Mouse (Mus musculus) midbrain, embryonic 12.5 days (tissue): Measurements from ENCODE around the gene Edar. TPM values are rescaled to one million over a fixed set of nuclear protein-coding genes. Genes with fewer than 3 reads are reported as not detected.
A peak's percentile ranks its signal among the peaks of the same experiment; 100 is the strongest.
"Not testable (repeated sequence)": the region's sequence is repeated elsewhere in the genome, so short reads cannot be mapped to it uniquely, and the experiment has no call there.

ENCODE experiments used
- ATAC-seq: fragments of 200-750 bp; cut with Nextera tagmentation; 2 replicates; pipeline ENCODE4 v1.8.0; 2017; ENCODE audit warnings: low read depth, moderate TSS enrichment, moderate library complexity; ENCODE audit not compliant: low FRiP score
- H3K27ac ChIP-seq: fragments of 300-500 bp; sonication (generic); replicated peaks from 2 replicates; pipeline ENCODE4 v1.5.1; 2016; ENCODE audit warnings: mild to moderate bottlenecking
- H3K27me3 ChIP-seq: fragments of 300-500 bp; sonication (generic); 2 replicates; pipeline ENCODE4 v1.6.1; 2016; ENCODE audit warnings: mild to moderate bottlenecking
- H3K36me3 ChIP-seq: fragments of 300-500 bp; sonication (generic); 2 replicates; pipeline ENCODE4 v1.6.1; 2016
- H3K4me1 ChIP-seq: fragments of 300-500 bp; sonication (generic); 2 replicates; pipeline ENCODE4 v1.6.1; 2016
- H3K4me2 ChIP-seq: fragments of 300-500 bp; sonication (generic); replicated peaks from 2 replicates; pipeline ENCODE4 v1.6.1; 2016; ENCODE audit warnings: mild to moderate bottlenecking, moderate library complexity
- H3K4me3 ChIP-seq: fragments of 300-500 bp; sonication (generic); 2 replicates; pipeline ENCODE4 v1.5.1; 2016; ENCODE audit warnings: mild to moderate bottlenecking
- H3K9ac ChIP-seq: fragments of 300-500 bp; sonication (generic); replicated peaks from 2 replicates; pipeline ENCODE4 v1.6.1; 2016; ENCODE audit warnings: mild to moderate bottlenecking, moderate library complexity
- H3K9me3 ChIP-seq: fragments of 300-500 bp; sonication (generic); 2 replicates; pipeline ENCODE4 v1.6.1; 2016; ENCODE audit warnings: mild to moderate bottlenecking
- WGBS: fragments of 180-500 bp; shearing (Covaris S2); methylation state at CpG from one replicate; pipeline ENCODE4 v1.1.7; 2016; 5-methylcytosine and 5-hydroxymethylcytosine counted together
- polyA plus RNA-seq: library from polyadenylated mRNA; unstranded; fragments of >200 nt; fragmentation: Nextera tagmentation; extraction: Ambion mirVana; gene quantifications from 2 replicates; pipeline ENCODE4 v1.2.1, GENCODE M21; 2016

The Edar gene
- polyA plus RNA-seq: 0.33 and 0.34 TPM in 2 replicates

- H3K27ac ChIP-seq: no peak within 1 kb of the TSS
- ATAC-seq: peak; percentile 73
- no peaks in the 10 kb centered on the region for H3K36me3 ChIP-seq
- no peak within 1 kb of the TSS for H3K9ac ChIP-seq
- H3K4me1 ChIP-seq: peaks cover 23% of the 10 kb centered on the region
- peaks cover 15% of the 10 kb centered on the region; the same call in 1 of the 2 replicates for H3K27me3 ChIP-seq
- 4% methylated on average over 20 of the region's 20 CpGs for WGBS
- peak within 1 kb of the TSS; percentile 51 for H3K4me2 ChIP-seq
- H3K9me3 ChIP-seq: no peaks in the 10 kb centered on the region
- peak within 1 kb of the TSS; percentile 28 for H3K4me3 ChIP-seq
Measured at GRCm38 (mm10) chr10:58675533-58675932, at the start of gene Edar. Edar (minus strand) TSS chr10:58675654.

GRCm38 (mm10) chr10:58718110-58718509, 42.7 kb upstream of the Edar start, which contains the start of gene Gm17542:
Gm17542 (minus strand) TSS chr10:58718210.
- not testable (repeated sequence) for H3K27ac ChIP-seq, H3K4me3 ChIP-seq, H3K36me3 ChIP-seq, H3K4me2 ChIP-seq, H3K4me1 ChIP-seq, H3K9me3 ChIP-seq, H3K9ac ChIP-seq, H3K27me3 ChIP-seq, ATAC-seq

- ATAC-seq: no peak
- no peak overlapping the region for H3K9ac ChIP-seq
- no peak overlapping the region for H3K4me2 ChIP-seq
- H3K4me1 ChIP-seq: no peaks in the 10 kb centered on the region; the same call in 1 of the 2 replicates
- 66% methylated on average over 3 of the region's 3 CpGs for WGBS
- no peak overlapping the region for H3K27ac ChIP-seq
- H3K4me3 ChIP-seq: no peak overlapping the region
- H3K36me3 ChIP-seq: no peaks in the 10 kb centered on the region
- no peaks in the 10 kb centered on the region for H3K27me3 ChIP-seq
- H3K9me3 ChIP-seq: no peaks in the 10 kb centered on the region
Measured at GRCm38 (mm10) chr10:58714789-58715148, 39.3 kb upstream of the Edar start.

DNA sequence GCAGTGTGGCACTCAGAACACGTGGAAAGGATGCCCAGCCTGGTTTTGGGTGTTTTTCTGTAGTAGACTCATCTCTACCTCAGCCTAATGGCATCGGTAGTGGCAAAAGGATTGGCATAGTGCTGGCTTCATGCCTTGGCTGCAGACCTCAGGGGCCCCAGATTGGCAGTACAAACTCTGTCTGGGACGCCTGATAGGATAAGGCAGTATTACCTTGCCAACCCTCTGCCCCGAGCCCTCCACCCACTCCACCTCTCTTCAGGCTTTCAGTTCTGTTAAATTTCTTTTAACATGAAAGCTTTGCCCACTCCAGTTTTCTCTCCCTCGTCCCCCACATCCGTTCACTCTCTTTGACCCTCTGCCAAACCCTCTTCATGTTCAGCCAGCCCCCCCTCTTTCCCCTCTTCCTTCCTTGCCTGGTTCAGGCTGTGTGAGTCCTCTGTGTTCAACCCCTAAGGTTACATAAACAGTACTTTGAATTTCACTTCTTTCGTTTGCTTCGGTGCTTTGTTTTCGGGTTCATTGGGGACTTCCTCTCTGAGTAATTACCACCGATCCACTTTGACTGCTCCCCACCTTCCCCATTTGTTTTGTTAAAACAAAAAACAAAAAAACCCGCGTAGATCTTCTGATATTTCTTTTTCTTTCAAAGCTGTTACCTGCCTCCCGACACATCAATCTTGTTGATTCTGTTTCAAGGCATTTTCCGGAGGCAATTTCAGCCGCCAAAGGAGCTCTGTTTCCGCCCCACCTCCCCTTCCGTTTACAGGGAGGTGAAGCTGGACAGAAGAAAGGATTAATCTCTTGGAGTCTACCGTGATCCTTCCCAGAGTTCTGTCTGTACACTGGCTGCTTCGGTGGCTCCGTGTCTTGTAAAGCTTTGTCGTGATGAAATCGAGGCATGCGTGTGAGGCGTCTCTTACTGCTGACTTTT, 38.7 kb upstream of the Edar start:
- Histone ChIP-seq H3K27me3 (no peaks in the 10 kb centered on the region), H3K27ac (no peak overlapping the region), H3K4me2 (peak overlapping the region; percentile 14; the same call in 1 of the 2 replicates), H3K9ac (no peak overlapping the region), H3K9me3 (no peaks in the 10 kb centered on the region), H3K4me1 (no peaks in the 10 kb centered on the region; the same call in 1 of the 2 replicates), H3K4me3 (no peak overlapping the region), H3K36me3 (no peaks in the 10 kb centered on the region)
- ATAC-seq: no peak
- WGBS: 60% methylated on average over 24 of the region's 24 CpGs

- no peak overlapping the region for H3K4me2 ChIP-seq
- H3K4me3 ChIP-seq: no peak overlapping the region
- no peaks in the 10 kb centered on the region for H3K9me3 ChIP-seq
- no peaks in the 10 kb centered on the region for H3K27me3 ChIP-seq
- H3K4me1 ChIP-seq: no peaks in the 10 kb centered on the region; the same call in 1 of the 2 replicates
- no peaks in the 10 kb centered on the region for H3K36me3 ChIP-seq
- no peak for ATAC-seq
- no peak overlapping the region for H3K27ac ChIP-seq
- WGBS: 91% methylated on average over 7 of the region's 7 CpGs
- no peak overlapping the region for H3K9ac ChIP-seq
Measured at GRCm38 (mm10) chr10:58713225-58713624, 37.8 kb upstream of the Edar start.

DNA sequence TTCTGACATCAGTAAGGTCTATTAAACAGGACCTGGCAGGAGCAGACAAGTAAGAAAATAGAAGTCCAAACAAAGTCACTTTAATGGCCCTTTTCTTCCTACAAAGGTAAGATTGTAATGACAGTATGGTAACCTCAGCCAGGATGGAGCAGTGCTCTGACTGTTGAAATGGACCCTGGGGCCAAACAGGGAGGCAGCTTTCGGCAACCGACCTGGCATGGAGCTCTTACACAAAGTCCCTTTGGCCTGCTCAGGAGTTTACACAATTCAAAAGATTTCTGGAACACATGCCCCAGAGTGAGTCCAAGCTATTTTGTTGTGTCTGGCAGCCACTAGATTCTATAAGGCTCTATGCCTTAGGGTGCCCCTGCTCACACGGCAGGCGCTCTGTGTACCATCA, 33.6 kb upstream of the Edar start:
- 88% methylated on average over 4 of the region's 4 CpGs for WGBS
- no peak for ATAC-seq
- no peak overlapping the region for H3K27ac ChIP-seq

DNA sequence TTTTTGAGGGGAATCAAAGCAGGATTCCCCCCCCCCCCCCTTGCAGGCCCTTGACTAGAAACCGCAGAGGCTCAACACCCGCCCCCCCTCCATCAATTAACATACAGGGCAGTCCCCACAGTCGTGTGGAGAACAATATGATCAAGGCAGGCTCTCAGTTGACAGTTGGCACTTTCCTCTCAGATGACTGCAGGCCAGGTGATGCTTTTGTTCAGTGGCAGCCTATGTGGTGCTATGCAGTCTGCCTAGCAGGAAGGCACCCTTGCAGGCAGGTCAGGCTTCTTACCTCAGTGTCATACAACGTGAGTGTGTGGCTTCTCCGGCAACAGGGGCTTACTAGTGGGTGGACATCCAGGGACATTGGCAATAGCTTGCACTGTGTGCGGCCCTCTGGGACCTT, 25.1 kb upstream of the Edar start:
- no peaks in the 10 kb centered on the region for H3K36me3 ChIP-seq
- H3K4me1 ChIP-seq: 0 out of 2 replicates have a peak, but pooled peaks cover 5% of the 10 kb centered on the region
- H3K27ac ChIP-seq: no peak overlapping the region
- ATAC-seq: no peak
- H3K9me3 ChIP-seq: no peaks in the 10 kb centered on the region
- 52% methylated on average over 6 of the region's 6 CpGs for WGBS
- no peak overlapping the region for H3K9ac ChIP-seq
- no peaks in the 10 kb centered on the region for H3K27me3 ChIP-seq
- no peak overlapping the region for H3K4me2 ChIP-seq
- H3K4me3 ChIP-seq: no peak overlapping the region

More for the DNA sequence above, 33.6 kb upstream of the Edar start:
- Histone ChIP-seq H3K4me3 (no peak overlapping the region), H3K9ac (no peak overlapping the region), H3K9me3 (no peaks in the 10 kb centered on the region), H3K36me3 (no peaks in the 10 kb centered on the region), H3K4me2 (no peak overlapping the region), H3K27me3 (no peaks in the 10 kb centered on the region), H3K4me1 (no peaks in the 10 kb centered on the region; the same call in 1 of the 2 replicates)

DNA sequence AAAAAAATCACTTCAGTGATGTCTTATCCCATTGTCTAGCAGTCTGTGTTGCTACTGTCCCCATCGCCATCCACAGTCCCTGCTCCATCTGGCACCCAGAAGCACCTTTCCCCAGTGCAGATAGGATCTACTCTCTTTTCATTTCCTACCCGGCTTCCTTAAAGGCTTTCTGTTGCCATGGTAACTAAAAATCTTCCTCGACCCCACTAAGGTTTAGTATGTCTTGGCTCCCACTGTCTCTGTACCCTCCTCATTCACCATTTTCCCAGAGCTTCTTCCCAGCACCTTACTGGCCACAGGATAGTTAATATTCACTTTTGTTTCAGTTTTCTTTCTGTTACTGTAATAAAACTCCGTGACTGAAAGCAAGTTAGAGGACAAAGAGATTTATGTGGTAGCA, 24.7 kb upstream of the Edar start:
- no peaks in the 10 kb centered on the region for H3K27me3 ChIP-seq
- H3K9me3 ChIP-seq: no peaks in the 10 kb centered on the region
- no peak overlapping the region for H3K4me2 ChIP-seq
- 40% methylated on average over 4 of the region's 4 CpGs for WGBS
- ATAC-seq: no peak
- H3K36me3 ChIP-seq: no peaks in the 10 kb centered on the region
- no peak overlapping the region for H3K9ac ChIP-seq
- no peak overlapping the region for H3K27ac ChIP-seq
- no peak overlapping the region for H3K4me3 ChIP-seq
- H3K4me1 ChIP-seq: 0 out of 2 replicates have a peak, but pooled peaks cover 5% of the 10 kb centered on the region

- no peak overlapping the region for H3K4me3 ChIP-seq
- no peaks in the 10 kb centered on the region for H3K27me3 ChIP-seq
- H3K36me3 ChIP-seq: no peaks in the 10 kb centered on the region
- H3K27ac ChIP-seq: no peak overlapping the region
- H3K4me2 ChIP-seq: no peak overlapping the region
- 93% methylated on average over 4 of the region's 4 CpGs for WGBS
- no peaks in the 10 kb centered on the region for H3K9me3 ChIP-seq
- ATAC-seq: no peak
- H3K9ac ChIP-seq: no peak overlapping the region
- H3K4me1 ChIP-seq: peaks cover 5% of the 10 kb centered on the region; the same call in 1 of the 2 replicates
Measured at GRCm38 (mm10) chr10:58698955-58699354, 23.5 kb upstream of the Edar start.

DNA sequence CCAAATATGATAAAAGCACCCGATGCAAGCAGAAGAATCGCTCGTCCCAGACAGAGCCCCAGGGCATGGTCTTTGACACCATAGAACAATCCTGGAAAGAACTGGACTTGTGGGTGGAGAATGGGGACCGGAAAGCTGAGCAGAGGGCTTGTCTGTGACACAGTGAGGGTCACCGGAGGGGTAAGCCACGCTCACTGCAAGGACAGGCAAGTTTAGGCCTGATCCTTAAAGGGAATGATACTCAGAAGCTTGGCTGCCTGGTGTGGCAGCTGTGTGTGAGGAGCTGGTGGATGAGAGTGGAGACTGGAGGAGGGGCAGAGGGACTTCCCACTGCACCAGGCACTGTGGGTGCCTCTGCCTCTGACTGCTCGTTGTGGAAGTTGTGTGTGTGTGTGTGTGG, 15.6 kb upstream of the Edar start:
- H3K27ac ChIP-seq: no peak overlapping the region
- no peaks in the 10 kb centered on the region for H3K36me3 ChIP-seq
- no peaks in the 10 kb centered on the region for H3K9me3 ChIP-seq
- no peak overlapping the region for H3K4me3 ChIP-seq
- H3K9ac ChIP-seq: no peak overlapping the region
- WGBS: 87% methylated on average over 6 of the region's 7 CpGs
- H3K27me3 ChIP-seq: no peaks in the 10 kb centered on the region
- no peak overlapping the region for H3K4me2 ChIP-seq
- ATAC-seq: no peak
- H3K4me1 ChIP-seq: no peaks in the 10 kb centered on the region; the same call in 1 of the 2 replicates

GRCm38 (mm10) chr10:58679298-58679697, 3.8 kb upstream of the Edar start:
- no peak overlapping the region for H3K9ac ChIP-seq
- no peaks in the 10 kb centered on the region for H3K36me3 ChIP-seq
- H3K4me3 ChIP-seq: no peak overlapping the region
- H3K27me3 ChIP-seq: peaks cover 15% of the 10 kb centered on the region; the same call in 1 of the 2 replicates
- ATAC-seq: no peak
- WGBS: 93% methylated on average over 6 of the region's 6 CpGs
- 0 out of 2 replicates have a peak, but pooled peaks cover 4% of the 10 kb centered on the region for H3K4me1 ChIP-seq
- no peak overlapping the region for H3K27ac ChIP-seq
- no peaks in the 10 kb centered on the region for H3K9me3 ChIP-seq
- no peak overlapping the region for H3K4me2 ChIP-seq

- ATAC-seq: peak; percentile 81
- Histone ChIP-seq H3K4me2 (peak overlapping the region; percentile 29), H3K4me1 (peaks cover 23% of the 10 kb centered on the region), H3K27ac (peak overlapping the region; percentile 66), H3K4me3 (no peak overlapping the region), H3K27me3 (peaks cover 15% of the 10 kb centered on the region; the same call in 1 of the 2 replicates), H3K9ac (no peak overlapping the region), H3K9me3 (no peaks in the 10 kb centered on the region), H3K36me3 (no peaks in the 10 kb centered on the region)
- whole genome bisulfite sequencing: 29% methylated on average over 15 of the region's 15 CpGs
Measured at GRCm38 (mm10) chr10:58673278-58674061, 2.0 kb downstream of the Edar start.
